Mouse (Mus musculus): ENCODE measurements at regions not wholly inside any gene's neighbourhood (a gene's known extent, or its start where the extent isn't known, plus 50 kb on each side); places are given as distances from the start of the nearest gene placed in this dataset.

GRCm38 (mm10) chr2:137371062-137371461 lies 254.6 kb upstream of the Jag1 start:
- intact Hi-C loops (cut with DNase I) = no loop called here
- no peak for DNase-seq (ENCODE audit: low spot score in 2 of 2)

GRCm38 (mm10) chr2:137363006-137363405 lies 246.6 kb upstream of the Jag1 start:
- intact Hi-C loops (cut with DNase I) = no loop called here
- no peak for DNase-seq (ENCODE audit: low spot score in 2 of 2)

GRCm38 (mm10) chr2:137357181-137357738 lies 240.8 kb upstream of the Jag1 start:
- intact Hi-C loops (cut with DNase I) = no loop called here
- no peak for DNase-seq (ENCODE audit: low spot score in 2 of 2)

GRCm38 (mm10) chr2:137343736-137344135 lies 227.3 kb upstream of the Jag1 start:
- intact Hi-C loops (cut with DNase I) = no loop called here

GRCm38 (mm10) chr2:137329995-137330394 lies 213.6 kb upstream of the Jag1 start:
- no peak for DNase-seq (ENCODE audit: low spot score in 2 of 2)
- intact Hi-C loops (cut with DNase I) = no loop called here

More at GRCm38 (mm10) chr2:137343736-137344135, 227.3 kb upstream of the Jag1 start:
- no peak for DNase-seq (ENCODE audit: low spot score in 2 of 2)

- intact Hi-C loops (cut with DNase I) = no loop called here
Observed at GRCm38 (mm10) chr2:137323445-137323844, 207.0 kb upstream of the Jag1 start.

GRCm38 (mm10) chr2:137310511-137310910 lies 194.1 kb upstream of the Jag1 start:
- no peak for DNase-seq (ENCODE audit: low spot score in 2 of 2)

More at GRCm38 (mm10) chr2:137323445-137323844, 207.0 kb upstream of the Jag1 start:
- DNase-seq (ENCODE audit: low spot score in 2 of 2) = no peak

GRCm38 (mm10) chr2:137308116-137308515 lies 191.7 kb upstream of the Jag1 start:
- intact Hi-C loops (cut with DNase I) = no loop called here
- DNase-seq (ENCODE audit: low spot score in 2 of 2) = no peak

More at GRCm38 (mm10) chr2:137310511-137310910, 194.1 kb upstream of the Jag1 start:
- intact Hi-C loops (cut with DNase I) = no loop called here

GRCm38 (mm10) chr2:137301474-137302267 lies 185.2 kb upstream of the Jag1 start:
- no peak for DNase-seq (ENCODE audit: low spot score in 2 of 2)
- intact Hi-C loops (cut with DNase I) = no loop called here

- DNase-seq (ENCODE audit: low spot score in 2 of 2) = no peak
- intact Hi-C loops (cut with DNase I) = no loop called here
Observed at GRCm38 (mm10) chr2:137289231-137289630, 172.8 kb upstream of the Jag1 start.

- intact Hi-C loops (cut with DNase I) = no loop called here
- DNase-seq (ENCODE audit: low spot score in 2 of 2) = no peak
Observed at GRCm38 (mm10) chr2:137271575-137272180, 155.2 kb upstream of the Jag1 start.

- DNase-seq (ENCODE audit: low spot score in 2 of 2) = no peak
- intact Hi-C loops (cut with DNase I) = no loop called here
Observed at GRCm38 (mm10) chr2:137262911-137263310, 146.5 kb upstream of the Jag1 start.

- no peak for DNase-seq (ENCODE audit: low spot score in 2 of 2)
- intact Hi-C loops (cut with DNase I) = no loop called here
Observed at GRCm38 (mm10) chr2:137257847-137258515, 141.5 kb upstream of the Jag1 start.

GRCm38 (mm10) chr2:137247931-137248330 lies 131.5 kb upstream of the Jag1 start:
- no peak for DNase-seq (ENCODE audit: low spot score in 2 of 2)
- intact Hi-C loops (cut with DNase I) = no loop called here

GRCm38 (mm10) chr2:137244370-137244769 lies 127.9 kb upstream of the Jag1 start:
- intact Hi-C loops (cut with DNase I) = no loop called here
- DNase-seq (ENCODE audit: low spot score in 2 of 2) = no peak

GRCm38 (mm10) chr2:137243914-137244313 lies 127.5 kb upstream of the Jag1 start:
- intact Hi-C loops (cut with DNase I) = no loop called here
- peak in 1 of 2 experiments; percentile 5 for DNase-seq (ENCODE audit: low spot score in 2 of 2)

- intact Hi-C loops (cut with DNase I) = no loop called here
- no peak for DNase-seq (ENCODE audit: low spot score in 2 of 2)
Observed at GRCm38 (mm10) chr2:137236961-137237360, 120.5 kb upstream of the Jag1 start.

GRCm38 (mm10) chr2:137233936-137234335 lies 117.5 kb upstream of the Jag1 start:
- no peak for DNase-seq (ENCODE audit: low spot score in 2 of 2)
- intact Hi-C loops (cut with DNase I) = no loop called here

- DNase-seq (ENCODE audit: low spot score in 2 of 2) = no peak
Observed at GRCm38 (mm10) chr2:137231161-137231560, 114.7 kb upstream of the Jag1 start.

GRCm38 (mm10) chr2:137229422-137230069 lies 113.1 kb upstream of the Jag1 start:
- intact Hi-C loops (cut with DNase I) = no loop called here
- no peak for DNase-seq (ENCODE audit: low spot score in 2 of 2)

More at GRCm38 (mm10) chr2:137231161-137231560, 114.7 kb upstream of the Jag1 start:
- intact Hi-C loops (cut with DNase I) = no loop called here
